Mouse (Mus musculus) ES-Bruce4 (cell line): ENCODE data around the gene Foxn1. TPM values are rescaled to one million over a fixed set of nuclear protein-coding genes. Genes with fewer than 3 reads are reported as not detected.

Experiments used
- H3K27ac ChIP-seq: 2 replicates; pipeline ENCODE4 v1.5.1; 2012; ENCODE audit warnings: low read length, inconsistent platforms; ENCODE audit not compliant: insufficient read depth
- H3K27me3 ChIP-seq: 2 replicates; pipeline ENCODE4 v1.6.1; 2012; ENCODE audit warnings: mild to moderate bottlenecking, low read length, inconsistent platforms; ENCODE audit not compliant: control insufficient read depth, poor library complexity, insufficient read depth, severe bottlenecking
- H3K36me3 ChIP-seq: 2 replicates; pipeline ENCODE4 v1.6.1; 2012; ENCODE audit warnings: inconsistent platforms, mild to moderate bottlenecking, low read length, moderate library complexity; ENCODE audit not compliant: control insufficient read depth, poor library complexity, insufficient read depth, severe bottlenecking
- H3K4me1 ChIP-seq: one replicate; pipeline ENCODE4 v1.8.1; 2011; ENCODE audit warnings: low read length; ENCODE audit not compliant: control insufficient read depth, insufficient read depth
- H3K4me3 ChIP-seq: 2 replicates; pipeline ENCODE4 v1.5.1; 2011; ENCODE audit warnings: low read depth, mild to moderate bottlenecking, low read length
- H3K9ac ChIP-seq: 2 replicates; pipeline ENCODE4 v1.6.1; 2012; ENCODE audit warnings: low read depth, mild to moderate bottlenecking, inconsistent platforms; ENCODE audit not compliant: poor library complexity, severe bottlenecking
- H3K9me3 ChIP-seq: replicated peaks from 2 replicates; pipeline ENCODE4 v1.6.1; 2012; ENCODE audit warnings: mild to moderate bottlenecking, low read length, inconsistent platforms; ENCODE audit not compliant: control insufficient read depth, poor library complexity, insufficient read depth, severe bottlenecking
- CTCF ChIP-seq: IDR thresholded peaks from one replicate; pipeline ENCODE4 v1.8.1; 2011; ENCODE audit warnings: low read depth, low read length
- EP300 ChIP-seq: IDR thresholded peaks from 2 replicates; pipeline ENCODE4 v1.6.1; 2011; ENCODE audit warnings: low read depth, low read length; ENCODE audit not compliant: insufficient read depth
- POLR2A ChIP-seq: IDR thresholded peaks from one replicate; pipeline ENCODE4 v1.8.1; 2011; ENCODE audit warnings: low read length; ENCODE audit not compliant: insufficient read depth
- polyA plus RNA-seq: library from polyadenylated mRNA; stranded (reverse); fragments of >200 nt; gene quantifications from 2 replicates; pipeline ENCODE4 v1.2.4, GENCODE M21; 2011; ENCODE audit warnings: low read depth; ENCODE audit not compliant: missing spikeins, insufficient read depth, insufficient read length

Gene Foxn1
- polyA plus RNA-seq, 1 experiment: not detected

- H3K9me3 ChIP-seq: no peaks in the 10 kb centered on the region
- TF ChIP-seq POLR2A (no peak), CTCF (no peak), EP300 (no peak)
- H3K36me3 ChIP-seq: no peaks in the 10 kb centered on the region
- H3K4me1 ChIP-seq: no peaks in the 10 kb centered on the region
- no peak overlapping the region for H3K9ac ChIP-seq
- no peak overlapping the region for H3K4me3 ChIP-seq
- no peaks in the 10 kb centered on the region for H3K27me3 ChIP-seq
- H3K27ac ChIP-seq: no peak overlapping the region
These were observed 30.5 kb upstream of the Foxn1 start for GRCm38 (mm10) chr11:78416854-78417253.

GRCm38 (mm10) chr11:78412861-78413260 lies 26.5 kb upstream of the Foxn1 start:
- no peak for TF ChIP-seq EP300
- TF ChIP-seq POLR2A: no peak
- TF ChIP-seq CTCF: no peak
- no peaks in the 10 kb centered on the region for H3K27me3 ChIP-seq
- no peaks in the 10 kb centered on the region for H3K36me3 ChIP-seq
- no peaks in the 10 kb centered on the region for H3K4me1 ChIP-seq
- no peak overlapping the region for H3K9ac ChIP-seq
- no peak overlapping the region for H3K27ac ChIP-seq
- no peak overlapping the region for H3K4me3 ChIP-seq
- no peaks in the 10 kb centered on the region for H3K9me3 ChIP-seq

GRCm38 (mm10) chr11:78412324-78412850 lies 26.0 kb upstream of the Foxn1 start:
- H3K4me3 ChIP-seq: no peak overlapping the region
- H3K9me3 ChIP-seq: no peaks in the 10 kb centered on the region
- H3K27ac ChIP-seq: no peak overlapping the region
- no peaks in the 10 kb centered on the region for H3K4me1 ChIP-seq
- TF ChIP-seq CTCF (no peak), POLR2A (no peak), EP300 (no peak)
- no peaks in the 10 kb centered on the region for H3K27me3 ChIP-seq
- H3K36me3 ChIP-seq: no peaks in the 10 kb centered on the region
- H3K9ac ChIP-seq: no peak overlapping the region

GRCm38 (mm10) chr11:78411606-78412323 lies 25.4 kb upstream of the Foxn1 start:
- Histone ChIP-seq H3K27me3 (no peaks in the 10 kb centered on the region), H3K9ac (no peak overlapping the region), H3K27ac (no peak overlapping the region), H3K36me3 (no peaks in the 10 kb centered on the region), H3K4me1 (no peaks in the 10 kb centered on the region), H3K9me3 (no peaks in the 10 kb centered on the region), H3K4me3 (no peak overlapping the region)
- TF ChIP-seq POLR2A (no peak), EP300 (no peak)

- no peak overlapping the region for H3K4me3 ChIP-seq
- no peaks in the 10 kb centered on the region for H3K4me1 ChIP-seq
- no peak for TF ChIP-seq CTCF
- TF ChIP-seq EP300: no peak
- TF ChIP-seq POLR2A: no peak
- H3K27ac ChIP-seq: no peak overlapping the region
- no peaks in the 10 kb centered on the region for H3K27me3 ChIP-seq
- no peaks in the 10 kb centered on the region for H3K9me3 ChIP-seq
- no peak overlapping the region for H3K9ac ChIP-seq
- no peaks in the 10 kb centered on the region for H3K36me3 ChIP-seq
These were observed 22.2 kb upstream of the Foxn1 start for GRCm38 (mm10) chr11:78408256-78409240.

GRCm38 (mm10) chr11:78402062-78402461 lies 15.7 kb upstream of the Foxn1 start:
- H3K9ac ChIP-seq: no peak overlapping the region
- no peaks in the 10 kb centered on the region for H3K4me1 ChIP-seq
- TF ChIP-seq CTCF (no peak), EP300 (no peak), POLR2A (no peak)
- no peaks in the 10 kb centered on the region for H3K9me3 ChIP-seq
- no peaks in the 10 kb centered on the region for H3K36me3 ChIP-seq
- no peaks in the 10 kb centered on the region for H3K27me3 ChIP-seq
- no peak overlapping the region for H3K27ac ChIP-seq
- no peak overlapping the region for H3K4me3 ChIP-seq
